In the genomic region with DNA sequence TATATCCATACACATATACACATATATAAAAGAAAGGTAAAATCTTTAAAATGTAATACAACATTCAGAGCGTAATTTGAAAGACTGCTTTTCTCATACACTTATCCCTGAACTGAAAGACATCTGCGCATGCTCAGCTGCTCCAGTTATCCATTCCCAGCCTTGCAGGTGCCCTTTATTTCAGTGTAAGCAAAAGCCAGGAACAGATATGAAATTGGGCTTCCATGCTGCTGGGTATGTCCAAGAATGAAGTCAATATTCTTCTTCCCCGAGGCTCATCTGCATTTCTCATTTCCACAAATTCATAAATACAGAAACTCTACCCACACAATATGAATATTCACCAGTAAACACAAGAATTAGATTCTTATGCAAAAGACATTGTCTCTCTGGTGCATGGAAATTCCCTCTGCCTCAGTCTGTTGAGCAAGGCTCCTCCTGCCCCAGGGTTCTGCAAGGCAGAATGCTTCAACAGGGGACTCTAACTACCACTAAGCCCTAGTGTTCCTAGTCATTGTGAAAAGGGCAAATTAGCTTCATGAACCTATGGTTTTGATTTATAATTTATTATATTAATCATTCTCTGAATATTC, we compare ENCODE assay signal across 28 mouse cellular contexts.
DNase-seq lines count a peak whose midpoint lies in the region; ATAC-seq and TF ChIP-seq lines count a peak whose summit lies in the region.
"Had no signal": no experiment of that assay in that cellular context is flagged by ENCODE, and none has a peak within 500 bp of the region (broad histone marks: within the 10 kb centered on the region; RNA-seq: fewer than 3 reads in every experiment).

No protein-coding gene starts in this region.

- H3K9ac ChIP-seq in forebrain, postnatal 0 days = no peak overlapping the region
- H3K9ac ChIP-seq in forebrain, embryonic 12.5 days = no peak overlapping the region
- no peak overlapping the region for H3K9ac ChIP-seq in midbrain, embryonic 16.5 days (ENCODE audit: low read depth, low read length)
- H3K9ac ChIP-seq in midbrain, embryonic 14.5 days (replicated peaks; ENCODE audit: low read length) = no peak overlapping the region
- H3K9ac ChIP-seq: heart, embryonic 12.5 days; liver, embryonic 15.5 days; lung, embryonic 15.5 days; midbrain, embryonic 15.5 days; neural tube, embryonic 13.5 days had no signal

- peak; percentile 53 for ATAC-seq in forebrain, postnatal 0 days
- no peak for ATAC-seq in forebrain, embryonic 12.5 days (ENCODE audit: low FRiP score)
- ATAC-seq in midbrain, embryonic 16.5 days = no peak
- ATAC-seq in midbrain, embryonic 14.5 days (ENCODE audit: low FRiP score, low TSS enrichment) = no peak
- ATAC-seq: midbrain, embryonic 15.5 days had no signal

- TF ChIP-seq CTCF in forebrain, postnatal 0 days (IDR thresholded peaks at IDR 0.05; ENCODE audit: low read depth) = no peak

- WGBS in forebrain, postnatal 0 days = 71% methylated on average over 3 of the region's 3 CpGs
- 91% methylated on average over 3 of the region's 3 CpGs for WGBS in forebrain, embryonic 12.5 days
- WGBS in midbrain, embryonic 16.5 days = 87% methylated on average over 3 of the region's 3 CpGs
- WGBS in midbrain, embryonic 14.5 days = 91% methylated on average over 3 of the region's 3 CpGs

- H3K4me1 ChIP-seq in forebrain, postnatal 0 days (ENCODE audit: insufficient read depth) = no peaks in the 10 kb centered on the region
- H3K4me1 ChIP-seq in forebrain, embryonic 12.5 days = peaks cover 2% of the 10 kb centered on the region; the same call in 1 of the 2 replicates
- no peaks in the 10 kb centered on the region for H3K4me1 ChIP-seq in midbrain, embryonic 16.5 days (ENCODE audit: control insufficient read depth, insufficient read depth, low read length)
- 0 out of 2 replicates have a peak, but pooled peaks cover 3% of the 10 kb centered on the region for H3K4me1 ChIP-seq in midbrain, embryonic 14.5 days (ENCODE audit: control insufficient read depth, insufficient read depth, low read length)
- H3K4me1 ChIP-seq: heart, embryonic 12.5 days; liver, embryonic 15.5 days; neural tube, embryonic 13.5 days had no signal

- DNase-seq in forebrain, postnatal 0 days = peak; percentile 48
- DNase-seq in layer of hippocampus, adult 11-12 months (ENCODE audit: low spot score) = peak; percentile 34
- no peak for DNase-seq in layer of hippocampus, postnatal 36 days
- DNase-seq in midbrain, embryonic 14.5 days = no peak
- DNase-seq in layer of hippocampus, adult 9-10 months (ENCODE audit: low spot score) = peak; percentile 20
- DNase-seq in spleen, postnatal 4 days (ENCODE audit: low spot score in 2 of 2) = no peak
- DNase-seq: adrenal gland, postnatal 25 days; cerebellum, adult 11-12 months; cerebellum, postnatal 10 days; gastrocnemius, postnatal 10 days; heart, adult 18-20 months; heart, postnatal 14 days; kidney, adult 2 months; liver; lung, postnatal 36 days; retina, postnatal 1 day; spleen, adult 18-20 months; thymus, postnatal 25 days had no signal

- no peaks in the 10 kb centered on the region for H3K27me3 ChIP-seq in forebrain, postnatal 0 days (ENCODE audit: insufficient read depth, low read length)
- H3K27me3 ChIP-seq in forebrain, embryonic 12.5 days = no peaks in the 10 kb centered on the region
- no peaks in the 10 kb centered on the region for H3K27me3 ChIP-seq in midbrain, embryonic 16.5 days (ENCODE audit: control insufficient read depth, insufficient read depth, low read depth, low read length)
- no peaks in the 10 kb centered on the region for H3K27me3 ChIP-seq in midbrain, embryonic 14.5 days (ENCODE audit: control insufficient read depth, insufficient read depth, low read length)
- H3K27me3 ChIP-seq: heart, embryonic 12.5 days; liver, embryonic 15.5 days; lung, embryonic 15.5 days; midbrain, embryonic 15.5 days; neural tube, embryonic 13.5 days had no signal

- no peak overlapping the region for H3K4me3 ChIP-seq in forebrain, postnatal 0 days (ENCODE audit: low read depth, low read length)
- H3K4me3 ChIP-seq in forebrain, embryonic 12.5 days (replicated peaks) = no peak overlapping the region
- no peak overlapping the region for H3K4me3 ChIP-seq in midbrain, embryonic 16.5 days (ENCODE audit: low read depth, low read length)
- no peak overlapping the region for H3K4me3 ChIP-seq in midbrain, embryonic 14.5 days (replicated peaks; ENCODE audit: low read depth, low read length)
- H3K4me3 ChIP-seq: embryonic facial prominence, embryonic 10.5 days; heart, embryonic 12.5 days; liver, embryonic 15.5 days; lung, embryonic 15.5 days; midbrain, embryonic 15.5 days; myocyte; neural tube, embryonic 13.5 days had no signal

- H3K4me2 ChIP-seq in forebrain, postnatal 0 days (ENCODE audit: low read depth) = no peak overlapping the region
- H3K4me2 ChIP-seq in forebrain, embryonic 12.5 days = no peak overlapping the region
- no peak overlapping the region for H3K4me2 ChIP-seq in midbrain, embryonic 16.5 days (ENCODE audit: low read length)
- no peak overlapping the region for H3K4me2 ChIP-seq in midbrain, embryonic 14.5 days (ENCODE audit: low read length)
- H3K4me2 ChIP-seq: heart, embryonic 12.5 days; liver, embryonic 15.5 days; lung, embryonic 15.5 days; midbrain, embryonic 15.5 days; neural tube, embryonic 13.5 days had no signal

- no peaks in the 10 kb centered on the region for H3K36me3 ChIP-seq in forebrain, postnatal 0 days (ENCODE audit: insufficient read depth)
- H3K36me3 ChIP-seq in forebrain, embryonic 12.5 days (replicated peaks) = no peaks in the 10 kb centered on the region
- H3K36me3 ChIP-seq in midbrain, embryonic 16.5 days (ENCODE audit: control insufficient read depth, insufficient read depth, low read length) = no peaks in the 10 kb centered on the region
- no peaks in the 10 kb centered on the region for H3K36me3 ChIP-seq in midbrain, embryonic 14.5 days (ENCODE audit: control insufficient read depth, insufficient read depth, low read length)
- H3K36me3 ChIP-seq: embryonic facial prominence, embryonic 10.5 days; heart, embryonic 12.5 days; liver, embryonic 15.5 days; lung, embryonic 15.5 days; midbrain, embryonic 15.5 days; neural tube, embryonic 13.5 days had no signal

- 0 out of 2 replicates have a peak overlapping the region, but pooled peaks have one; percentile 24 for H3K27ac ChIP-seq in forebrain, postnatal 0 days (ENCODE audit: low read depth, low read length)
- no peak overlapping the region for H3K27ac ChIP-seq in forebrain, embryonic 12.5 days
- peak overlapping the region; percentile 20; the same call in 1 of the 2 replicates for H3K27ac ChIP-seq in midbrain, embryonic 16.5 days (ENCODE audit: low read length)
- no peak overlapping the region for H3K27ac ChIP-seq in midbrain, embryonic 14.5 days (replicated peaks; ENCODE audit: low read depth, low read length)
- H3K27ac ChIP-seq: embryonic facial prominence, embryonic 10.5 days; kidney, postnatal 0 days; liver, embryonic 15.5 days; lung, embryonic 15.5 days; midbrain, embryonic 15.5 days; neural tube, embryonic 13.5 days had no signal

- no peaks in the 10 kb centered on the region for H3K9me3 ChIP-seq in forebrain, postnatal 0 days (ENCODE audit: low read length)
- H3K9me3 ChIP-seq in forebrain, embryonic 12.5 days = no peaks in the 10 kb centered on the region
- no peaks in the 10 kb centered on the region for H3K9me3 ChIP-seq in midbrain, embryonic 16.5 days (replicated peaks; ENCODE audit: control insufficient read depth, low read length, poor library complexity, severe bottlenecking)
- H3K9me3 ChIP-seq in midbrain, embryonic 14.5 days (ENCODE audit: control insufficient read depth, low read length) = no peaks in the 10 kb centered on the region; the same call in 1 of the 2 replicates
- H3K9me3 ChIP-seq: embryonic facial prominence, embryonic 10.5 days; heart, embryonic 12.5 days; liver, embryonic 15.5 days; lung, embryonic 15.5 days; midbrain, embryonic 15.5 days; neural tube, embryonic 13.5 days had no signal

Comparison
In these comparisons a context has a peak if more than half of its experiments do, and no peak if none do; other contexts are left out.
1. DNase-seq: peak in forebrain, postnatal 0 days (single experiment), layer of hippocampus, adult 11-12 months (single experiment) and layer of hippocampus, adult 9-10 months (single experiment); none in layer of hippocampus, postnatal 36 days (0 of 2), midbrain, embryonic 14.5 days (single experiment) and spleen, postnatal 4 days (0 of 2).
2. H3K27ac ChIP-seq: peak in forebrain, postnatal 0 days (single experiment) and midbrain, embryonic 16.5 days (single experiment); none in forebrain, embryonic 12.5 days (single experiment) and midbrain, embryonic 14.5 days (single experiment).